In the genomic region with DNA sequence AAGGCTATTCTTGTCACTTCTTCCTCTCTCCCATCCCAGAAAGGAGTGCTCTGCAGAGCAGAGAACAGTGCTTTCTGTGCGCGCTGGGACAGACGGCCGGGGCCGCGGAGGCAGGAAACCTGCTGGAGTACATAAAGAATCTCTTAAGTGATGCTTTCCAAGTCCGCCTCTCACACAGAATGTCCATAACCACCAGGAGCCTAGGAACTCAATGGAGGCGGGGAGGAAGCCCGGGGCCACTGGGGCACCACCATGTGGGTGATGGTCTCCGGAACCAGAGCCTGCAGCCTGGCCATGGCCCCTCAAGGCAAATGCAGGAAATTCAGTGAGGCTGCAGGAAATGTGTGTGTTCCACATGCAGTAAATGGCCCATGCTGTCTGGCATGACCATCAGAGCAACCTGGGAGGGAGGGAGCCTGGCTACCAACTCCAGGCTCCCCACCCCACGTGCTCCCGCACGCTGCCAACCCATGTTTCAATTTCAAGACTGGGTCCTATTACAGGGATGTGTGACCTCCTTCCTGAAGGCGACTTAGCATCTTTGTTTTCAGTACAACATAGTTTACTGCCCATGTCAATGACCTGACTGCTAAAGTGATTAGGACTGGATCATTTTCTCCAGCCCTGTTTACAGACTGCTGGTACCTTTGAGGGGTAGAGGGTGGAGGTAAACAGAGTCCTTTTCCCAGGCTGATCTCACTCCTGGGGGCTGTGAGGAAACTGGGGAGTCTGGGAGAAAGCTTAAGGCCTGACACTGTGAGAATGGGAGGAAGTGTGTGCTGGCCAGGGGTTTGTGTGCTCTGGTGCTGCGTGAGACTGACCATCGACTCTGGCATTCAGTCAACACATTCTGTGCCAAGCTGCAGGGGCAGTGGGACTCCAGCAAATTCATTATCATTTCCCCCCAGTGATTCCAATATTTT, we compare ENCODE assay signal across 11 mouse cellular contexts. TPM values are rescaled to one million over a fixed set of nuclear protein-coding genes. Genes with fewer than 3 reads are reported as not detected.
A peak's percentile ranks its signal among the peaks of the same experiment; 100 is the strongest.
DNase-seq lines count a peak whose midpoint lies in the region; ATAC-seq lines count a peak whose summit lies in the region.
"Had no signal": no experiment of that assay in that cellular context is flagged by ENCODE, and none has a peak within 500 bp of the region (broad histone marks: within the 10 kb centered on the region; RNA-seq: fewer than 3 reads in every experiment).

No protein-coding gene starts in this region.

- no peak overlapping the region; the same call in 1 of the 2 replicates for H3K27ac ChIP-seq in intestine, embryonic 16.5 days (ENCODE audit: low read length)
- H3K27ac ChIP-seq: midbrain, embryonic 10.5 days had no signal

- ATAC-seq in intestine, embryonic 16.5 days: no peak
- ATAC-seq: Patski had no signal

- H3K36me3 ChIP-seq in intestine, embryonic 16.5 days (ENCODE audit: control insufficient read depth, insufficient read depth, low read length): peaks cover 18% of the 10 kb centered on the region

- no peak overlapping the region for H3K4me2 ChIP-seq in intestine, embryonic 16.5 days (ENCODE audit: low read depth, low read length)

- no peak overlapping the region for H3K4me3 ChIP-seq in intestine, embryonic 16.5 days (ENCODE audit: low read length)
- H3K4me3 ChIP-seq: midbrain, embryonic 10.5 days had no signal

- intact Hi-C loops in heart, postnatal 10 days (cut with DNase I): no loop called here

- no peak overlapping the region for H3K9ac ChIP-seq in intestine, embryonic 16.5 days (ENCODE audit: low read depth, low read length)

- no peaks in the 10 kb centered on the region; the same call in 1 of the 2 replicates for H3K27me3 ChIP-seq in intestine, embryonic 16.5 days (replicated peaks; ENCODE audit: control insufficient read depth, insufficient read depth, low read length)
- H3K27me3 ChIP-seq: Patski had no signal

- H3K9me3 ChIP-seq in intestine, embryonic 16.5 days (ENCODE audit: control insufficient read depth, low read length): no peaks in the 10 kb centered on the region

- no peaks in the 10 kb centered on the region for H3K4me1 ChIP-seq in intestine, embryonic 16.5 days (ENCODE audit: control insufficient read depth, insufficient read depth, low read length)
- H3K4me1 ChIP-seq: midbrain, embryonic 10.5 days had no signal

- WGBS in intestine, embryonic 16.5 days: 49% methylated on average over 16 of the region's 16 CpGs

- peak; percentile 65 to 73 for DNase-seq in left cerebral cortex, adult 18-20 months (ENCODE audit: low spot score in 2 of 2)
- no peak for DNase-seq in left cerebral cortex, adult 11 months (ENCODE audit: low spot score)
- DNase-seq in gastrocnemius, postnatal 10 days: peak; percentile 28
- peak; percentile 67 to 73 for DNase-seq in heart, postnatal 10 days
- peak; percentile 46 to 75 for DNase-seq in lung, postnatal 4 days
- no peak for DNase-seq in T-cell, adult 2 months (ENCODE audit: low spot score)
- DNase-seq in urinary bladder, adult 18-20 months (ENCODE audit: low spot score in 2 of 2): no peak
- DNase-seq: cerebellum, adult 9-11 months had no signal

RNA-seq across cellular contexts. Expression of a gene that starts 11.5 kb away (rescaled TPM):
- total RNA-seq in left cerebral cortex, adult 18-20 months (2021): 1,000 to 10,000 TPM; 1,080 TPM
- 100 to 1,000 TPM; 672 to 685 TPM for total RNA-seq in gastrocnemius, postnatal 10 days (2021)
- total RNA-seq in heart, postnatal 10 days (2021): 100 to 1,000 TPM; 184 to 195 TPM
- 646 and 660 TPM in 2 replicates for polyA plus RNA-seq in intestine, embryonic 16.5 days (2015; fragmentation: Nextera tagmentation; extraction: Ambion mirVana)

RNA-seq across cellular contexts. Expression of a gene that starts 12.2 kb away (rescaled TPM):
- total RNA-seq in left cerebral cortex, adult 18-20 months (2021): 100 to 1,000 TPM; 116 to 129 TPM
- 100 to 1,000 TPM; 135 to 141 TPM for total RNA-seq in gastrocnemius, postnatal 10 days (2021)
- total RNA-seq in heart, postnatal 10 days (2021): 100 to 1,000 TPM; 152 to 153 TPM
- 153 and 156 TPM in 2 replicates for polyA plus RNA-seq in intestine, embryonic 16.5 days (2015; fragmentation: Nextera tagmentation; extraction: Ambion mirVana)

RNA-seq across cellular contexts. Expression of a gene that starts 33.7 kb away (rescaled TPM):
- total RNA-seq in left cerebral cortex, adult 18-20 months (2021): 1 to 10 TPM; 4.5 to 6.1 TPM
- total RNA-seq in gastrocnemius, postnatal 10 days (2021): 100 to 1,000 TPM; 110 to 126 TPM
- 100 to 1,000 TPM; 224 to 236 TPM for total RNA-seq in heart, postnatal 10 days (2021)
- polyA plus RNA-seq in intestine, embryonic 16.5 days (2015; fragmentation: Nextera tagmentation; extraction: Ambion mirVana): 48.1 and 50.9 TPM in 2 replicates

RNA-seq across cellular contexts. Expression of a gene that starts 51.3 kb away (rescaled TPM):
- under 1 TPM in 1 of 2 experiments, not detected in 1; 0.19 TPM for total RNA-seq in left cerebral cortex, adult 18-20 months (2021)
- not detected for total RNA-seq in gastrocnemius, postnatal 10 days (2021)
- total RNA-seq in heart, postnatal 10 days (2021): not detected
- polyA plus RNA-seq in intestine, embryonic 16.5 days (2015; fragmentation: Nextera tagmentation; extraction: Ambion mirVana): not detected in 2 replicates
- polyA plus RNA-seq: midbrain, embryonic 10.5 days; Patski had no signal

RNA-seq across cellular contexts. Expression of a gene that starts 53.9 kb away (rescaled TPM):
- total RNA-seq in left cerebral cortex, adult 18-20 months (2021): not detected
- total RNA-seq in gastrocnemius, postnatal 10 days (2021): not detected
- total RNA-seq in heart, postnatal 10 days (2021): not detected
- not detected in 2 replicates for polyA plus RNA-seq in intestine, embryonic 16.5 days (2015; fragmentation: Nextera tagmentation; extraction: Ambion mirVana)
- polyA plus RNA-seq: Patski had no signal

Comparison
In these comparisons a context has a peak if more than half of its experiments do, and no peak if none do; other contexts are left out.
1. DNase-seq: peak in left cerebral cortex, adult 18-20 months (2 of 2), gastrocnemius, postnatal 10 days (single experiment), heart, postnatal 10 days (2 of 2) and lung, postnatal 4 days (2 of 2); none in left cerebral cortex, adult 11 months (single experiment), T-cell, adult 2 months (single experiment) and urinary bladder, adult 18-20 months (0 of 2).
2. RNA of a gene that starts 33.7 kb away (total RNA-seq): 224 to 236 TPM in heart, postnatal 10 days and 110 to 126 TPM in gastrocnemius, postnatal 10 days; 4.5 to 6.1 TPM in left cerebral cortex, adult 18-20 months; every median in the first group is over 10 times any median in the second.